Comparison of ENCODE assay signal across 28 mouse cellular contexts in the genomic region with DNA sequence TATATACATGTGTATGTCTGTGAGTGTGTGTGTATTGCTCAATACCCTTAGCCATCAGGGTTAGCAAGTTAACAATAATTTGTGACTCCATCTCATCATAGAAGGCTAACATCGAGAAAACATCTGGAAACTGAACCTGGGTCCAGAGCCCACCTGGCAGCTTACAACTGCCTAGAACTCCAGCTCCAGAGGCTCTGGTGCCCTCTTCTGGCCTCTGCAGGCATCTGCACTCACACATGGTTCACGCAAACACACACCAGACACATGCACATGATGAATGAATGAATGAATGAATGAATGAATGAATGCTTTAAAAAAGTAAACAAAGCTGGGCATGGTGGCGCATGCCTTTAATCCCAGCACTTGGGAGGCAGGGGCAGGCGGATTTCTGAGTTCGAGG.
A peak's percentile ranks its signal among the peaks of the same experiment; 100 is the strongest.
DNase-seq lines count a peak whose midpoint lies in the region; ATAC-seq and TF ChIP-seq lines count a peak whose summit lies in the region.
"Had no signal": no experiment of that assay in that cellular context is flagged by ENCODE, and none has a peak within 500 bp of the region (broad histone marks: within the 10 kb centered on the region; RNA-seq: fewer than 3 reads in every experiment).

No protein-coding gene starts in this region.

- no peaks in the 10 kb centered on the region for H3K36me3 ChIP-seq in lung, embryonic 14.5 days (ENCODE audit: insufficient read depth)
- no peaks in the 10 kb centered on the region for H3K36me3 ChIP-seq in lung, postnatal 0 days (ENCODE audit: insufficient read depth, low read length)
- no peaks in the 10 kb centered on the region for H3K36me3 ChIP-seq in ES-E14 (ENCODE audit: control insufficient read depth, insufficient read depth, low read length, poor library complexity, severe bottlenecking)
- no peaks in the 10 kb centered on the region for H3K36me3 ChIP-seq in stomach, postnatal 0 days (ENCODE audit: control insufficient read depth, insufficient read depth, low read length)
- H3K36me3 ChIP-seq: forebrain, embryonic 15.5 days; heart, embryonic 13.5 days; hindbrain, embryonic 10.5 days; hindbrain, embryonic 15.5 days; intestine, embryonic 15.5 days; limb, embryonic 13.5 days; liver, embryonic 12.5 days; midbrain, embryonic 15.5 days had no signal

- no peaks in the 10 kb centered on the region for H3K27me3 ChIP-seq in lung, embryonic 14.5 days (ENCODE audit: insufficient read depth, low read length)
- H3K27me3 ChIP-seq in lung, postnatal 0 days (replicated peaks; ENCODE audit: insufficient read depth, low read length) = no peaks in the 10 kb centered on the region
- H3K27me3 ChIP-seq in stomach, postnatal 0 days (ENCODE audit: control insufficient read depth, insufficient read depth, low read length) = no peaks in the 10 kb centered on the region
- H3K27me3 ChIP-seq: forebrain, embryonic 15.5 days; heart, embryonic 13.5 days; hindbrain, embryonic 15.5 days; intestine, embryonic 15.5 days; limb, embryonic 13.5 days; liver, embryonic 12.5 days had no signal

- H3K4me2 ChIP-seq in lung, embryonic 14.5 days = no peak overlapping the region
- no peak overlapping the region for H3K4me2 ChIP-seq in lung, postnatal 0 days (replicated peaks; ENCODE audit: low read depth, low read length)
- no peak overlapping the region for H3K4me2 ChIP-seq in stomach, postnatal 0 days (replicated peaks; ENCODE audit: low read depth)
- H3K4me2 ChIP-seq: forebrain, embryonic 15.5 days; heart, embryonic 13.5 days; hindbrain, embryonic 15.5 days; intestine, embryonic 15.5 days; limb, embryonic 13.5 days; liver, embryonic 12.5 days; midbrain, embryonic 15.5 days had no signal

- in situ Hi-C loops in ES-E14 (cut with MboI; ENCODE audit: low sequenced_read_pairs in 2 of 2, unreplicated experiment in 2 of 2) = no loop called here

- WGBS in lung, embryonic 14.5 days = 81% methylated on average over 5 of the region's 5 CpGs
- WGBS in lung, postnatal 0 days = 86% methylated on average over 5 of the region's 5 CpGs
- WGBS in stomach, postnatal 0 days = 85% methylated on average over 5 of the region's 5 CpGs

- H3K4me3 ChIP-seq in lung, embryonic 14.5 days (ENCODE audit: low read depth, low read length) = no peak overlapping the region
- H3K4me3 ChIP-seq in lung, postnatal 0 days (ENCODE audit: low read depth, low read length) = no peak overlapping the region
- H3K4me3 ChIP-seq in ES-E14 (ENCODE audit: insufficient read depth in 1 of 2, low read depth in 1 of 2, low read length in 2 of 2, poor library complexity in 1 of 2, severe bottlenecking in 1 of 2) = no peak overlapping the region
- no peak overlapping the region for H3K4me3 ChIP-seq in stomach, postnatal 0 days (ENCODE audit: low read depth, low read length)
- H3K4me3 ChIP-seq: forebrain, embryonic 15.5 days; gastrocnemius, adult 2 months; heart, embryonic 13.5 days; hindbrain, embryonic 10.5 days; hindbrain, embryonic 15.5 days; intestine, embryonic 15.5 days; limb, embryonic 13.5 days; liver, embryonic 12.5 days; midbrain, embryonic 15.5 days had no signal

- H3K9ac ChIP-seq in lung, embryonic 14.5 days = no peak overlapping the region
- no peak overlapping the region for H3K9ac ChIP-seq in lung, postnatal 0 days (replicated peaks; ENCODE audit: low read depth)
- no peak overlapping the region for H3K9ac ChIP-seq in ES-E14 (ENCODE audit: insufficient read depth, low read depth, low read length, poor library complexity, severe bottlenecking)
- no peak overlapping the region for H3K9ac ChIP-seq in stomach, postnatal 0 days (ENCODE audit: low read length)
- H3K9ac ChIP-seq: forebrain, embryonic 15.5 days; heart, embryonic 13.5 days; hindbrain, embryonic 15.5 days; intestine, embryonic 15.5 days; limb, embryonic 13.5 days; liver, embryonic 12.5 days; liver, postnatal 0 days; midbrain, embryonic 15.5 days had no signal

- no peaks in the 10 kb centered on the region for H3K9me3 ChIP-seq in lung, embryonic 14.5 days (ENCODE audit: low read depth, low read length)
- H3K9me3 ChIP-seq in lung, postnatal 0 days (ENCODE audit: low read length) = no peaks in the 10 kb centered on the region
- no peaks in the 10 kb centered on the region for H3K9me3 ChIP-seq in ES-E14 (ENCODE audit: control insufficient read depth, insufficient read depth, low read depth, low read length)
- no peaks in the 10 kb centered on the region for H3K9me3 ChIP-seq in stomach, postnatal 0 days (ENCODE audit: control insufficient read depth, low read length)
- H3K9me3 ChIP-seq: forebrain, embryonic 15.5 days; hindbrain, embryonic 10.5 days; hindbrain, embryonic 15.5 days; intestine, embryonic 15.5 days; limb, embryonic 13.5 days; midbrain, embryonic 15.5 days had no signal

- 0 out of 2 replicates have a peak, but pooled peaks have one; percentile 4 for TF ChIP-seq CTCF in lung, embryonic 14.5 days (IDR thresholded peaks at IDR 0.05; ENCODE audit: low read depth)
- TF ChIP-seq CTCF in lung, postnatal 0 days (IDR thresholded peaks at IDR 0.05) = no peak
- TF ChIP-seq CTCF in stomach, postnatal 0 days (IDR thresholded peaks at IDR 0.05; ENCODE audit: low read depth) = peak; percentile 15; the same call in 1 of the 2 replicates

- no peak for ATAC-seq in lung, embryonic 14.5 days (ENCODE audit: insufficient read depth)
- no peak for ATAC-seq in lung, postnatal 0 days
- no peak for ATAC-seq in stomach, postnatal 0 days (ENCODE audit: low FRiP score, low TSS enrichment)
- ATAC-seq: forebrain, embryonic 15.5 days; intestine, embryonic 15.5 days; liver, embryonic 12.5 days; liver, postnatal 0 days; midbrain, embryonic 15.5 days had no signal

- TF ChIP-seq EP300 in lung, postnatal 0 days (IDR thresholded peaks at IDR 0.05) = no peak
- no peak for TF ChIP-seq EP300 in stomach, postnatal 0 days (optimal IDR thresholded peaks at IDR 0.05)

- no peak overlapping the region for H3K27ac ChIP-seq in lung, embryonic 14.5 days (ENCODE audit: low read depth)
- H3K27ac ChIP-seq in lung, postnatal 0 days (ENCODE audit: low read length) = no peak overlapping the region
- H3K27ac ChIP-seq in ES-E14 (ENCODE audit: insufficient read depth, low read depth, low read length, poor library complexity, severe bottlenecking) = no peak overlapping the region
- H3K27ac ChIP-seq in stomach, postnatal 0 days (replicated peaks) = no peak overlapping the region
- H3K27ac ChIP-seq: forebrain, embryonic 15.5 days; gastrocnemius, adult 2 months; heart, embryonic 13.5 days; hindbrain, embryonic 10.5 days; hindbrain, embryonic 15.5 days; intestine, embryonic 15.5 days; limb, embryonic 13.5 days; liver, embryonic 12.5 days; macrophage; midbrain, embryonic 15.5 days had no signal

- no peaks in the 10 kb centered on the region for H3K4me1 ChIP-seq in lung, embryonic 14.5 days (ENCODE audit: insufficient read depth)
- no peaks in the 10 kb centered on the region for H3K4me1 ChIP-seq in lung, postnatal 0 days (ENCODE audit: insufficient read depth, low read depth, low read length)
- H3K4me1 ChIP-seq in ES-E14 (ENCODE audit: control insufficient read depth in 2 of 2, insufficient read depth in 2 of 2, low read length in 2 of 2, poor library complexity in 1 of 2) = no peaks in the 10 kb centered on the region
- no peaks in the 10 kb centered on the region for H3K4me1 ChIP-seq in stomach, postnatal 0 days (replicated peaks; ENCODE audit: control insufficient read depth, insufficient read depth)
- H3K4me1 ChIP-seq: forebrain, embryonic 15.5 days; heart, embryonic 13.5 days; hindbrain, embryonic 10.5 days; hindbrain, embryonic 15.5 days; intestine, embryonic 15.5 days; limb, embryonic 13.5 days; liver, embryonic 12.5 days; midbrain, embryonic 15.5 days had no signal

- intact Hi-C loops in heart, postnatal 36 days (cut with DNase I) = no loop called here

- DNase-seq in heart, adult 11 months = peak; percentile 30
- no peak for DNase-seq in heart, postnatal 36 days
- DNase-seq in lung, embryonic 14.5 days = no peak
- no peak for DNase-seq in lung, postnatal 0 days (ENCODE audit: low spot score)
- no peak for DNase-seq in ES-E14 (ENCODE audit: low read depth, low spot score)
- DNase-seq in stomach, postnatal 0 days (ENCODE audit: low spot score) = no peak
- no peak for DNase-seq in adrenal gland, postnatal 10 days
- DNase-seq: adrenal gland, postnatal 36 days; cerebellum, adult 8-10 months; cerebellum, postnatal 25 days; gastrocnemius, adult 2 months; gastrocnemius, postnatal 36 days; heart, postnatal 10 days; kidney, adult 9 months; kidney, postnatal 14 days; liver, postnatal 0 days; lung, postnatal 10 days; right cerebral cortex, postnatal 25 days; thymus, postnatal 4 days had no signal

TF ChIP-seq in ES-E14, 5 proteins besides CTCF, POLR2A, EP300 and RAD21:
- TF ChIP-seq ZNF384 (IDR thresholded peaks at IDR 0.05; ENCODE audit: low read depth, low read length) (no peak), HCFC1 (IDR thresholded peaks at IDR 0.05; ENCODE audit: borderline replicate concordance, insufficient read depth, low read length) (no peak), ZC3H11A (IDR thresholded peaks at IDR 0.05; ENCODE audit: borderline replicate concordance, low read depth, low read length) (peak; percentile 73), CHD2 (IDR thresholded peaks at IDR 0.05; ENCODE audit: low read depth, low read length) (no peak)
